Mouse (Mus musculus) E14TG2a.4 (cell line): ENCODE measurements around the gene Kif22.

Experiments used
- H3K27me3 ChIP-seq: 2 replicates; pipeline ENCODE4 v1.6.1; 2014; ENCODE audit warnings: low read length, control low read depth; ENCODE audit not compliant: insufficient read depth
- H3K36me3 ChIP-seq: 2 replicates; pipeline ENCODE4 v1.6.1; 2014; ENCODE audit warnings: low read length, control low read depth; ENCODE audit not compliant: insufficient read depth
- H3K4me1 ChIP-seq: replicated peaks from 2 replicates; pipeline ENCODE4 v1.6.1; 2014; ENCODE audit warnings: low read depth, low read length, control low read depth
- H3K4me3 ChIP-seq: replicated peaks from 2 replicates; pipeline ENCODE4 v1.5.1; 2014; ENCODE audit warnings: mild to moderate bottlenecking, low read length
- H3K9me3 ChIP-seq: 2 replicates; pipeline ENCODE4 v1.6.1; 2014; ENCODE audit warnings: low read length, control low read depth
- CTCF ChIP-seq: conservative IDR thresholded peaks from 2 replicates; pipeline ENCODE4 v1.5.1; 2014; ENCODE audit warnings: low read length
- NANOG ChIP-seq: IDR thresholded peaks from 2 replicates; pipeline ENCODE4 v1.6.1; 2014; ENCODE audit warnings: borderline replicate concordance, low read length, mixed read lengths
- POU5F1 ChIP-seq: IDR thresholded peaks from 2 replicates; pipeline ENCODE4 v1.6.1; 2014; ENCODE audit warnings: low read length, borderline replicate concordance

Gene Kif22

DNA sequence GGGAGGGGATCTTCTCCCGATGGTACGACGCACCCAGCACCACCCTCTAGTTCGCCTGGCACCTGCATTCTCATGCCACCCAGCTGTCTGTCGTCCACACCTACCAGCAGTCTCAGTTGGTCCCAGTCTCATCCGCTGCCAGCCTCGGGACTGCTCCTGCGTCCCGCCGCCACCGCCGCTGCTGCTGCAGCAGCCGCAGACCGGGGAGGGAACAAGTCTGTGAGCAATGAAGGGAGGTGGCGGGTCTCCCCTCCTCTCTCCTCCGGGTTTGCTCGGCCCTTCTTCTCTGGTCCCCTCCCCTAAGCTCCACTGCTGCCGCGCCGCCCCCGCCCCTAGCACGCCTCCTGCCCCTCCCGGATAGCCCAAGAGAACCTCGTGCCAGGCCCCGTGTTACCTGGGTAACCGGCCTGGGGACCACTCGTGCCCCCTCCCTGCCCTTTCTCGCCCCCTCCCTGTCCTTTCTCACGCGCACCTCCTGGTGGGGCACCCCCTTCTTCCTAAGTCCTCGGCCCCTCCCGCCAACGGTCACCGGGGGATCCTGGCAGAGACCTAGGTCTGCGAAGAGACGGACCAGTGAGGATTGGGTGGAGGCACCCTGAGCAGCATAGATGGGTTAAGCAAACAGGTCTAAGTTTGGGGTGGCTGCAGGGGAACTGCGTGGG lies 21.2 kb downstream of the Kif22 start, which contains the start of the genes Gm42742 and Prrt2:
Gene Gm42742 (minus strand): TSS at position 197 of the 662 bp plus-strand sequence.
Gene Prrt2 (minus strand): TSS at position 311 of the 662 bp plus-strand sequence.
- TF ChIP-seq NANOG (no peak), CTCF (no peak), POU5F1 (no peak)
- Histone ChIP-seq H3K9me3 (no peaks in the 10 kb centered on the region), H3K36me3 (peaks cover 50% of the 10 kb centered on the region), H3K4me3 (peak within 1 kb of the TSS; percentile 77), H3K27me3 (no peaks in the 10 kb centered on the region), H3K4me1 (peaks cover 74% of the 10 kb centered on the region)

DNA sequence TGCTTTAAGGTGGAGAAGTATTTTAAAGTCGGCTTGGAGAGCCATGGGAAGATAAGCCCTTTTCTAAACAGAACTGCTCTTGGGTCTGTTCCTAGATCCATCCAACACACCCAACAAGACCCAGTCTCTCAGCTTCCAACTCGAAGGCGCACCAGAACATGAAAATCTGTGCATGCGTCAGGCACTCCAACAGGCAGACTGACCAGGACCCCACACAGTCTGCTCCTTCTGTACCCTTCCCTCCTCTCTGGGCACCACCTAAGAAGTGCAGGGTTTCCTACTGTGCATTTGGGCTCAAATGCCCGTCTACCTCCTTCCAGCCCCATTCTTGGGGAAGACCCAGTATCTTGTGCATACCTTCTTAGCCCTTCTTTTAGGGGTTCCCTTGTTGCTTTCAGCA lies 21.8 kb downstream of the Kif22 start:
- Histone ChIP-seq H3K9me3 (no peaks in the 10 kb centered on the region), H3K36me3 (peaks cover 55% of the 10 kb centered on the region), H3K27me3 (no peaks in the 10 kb centered on the region), H3K4me1 (peaks cover 78% of the 10 kb centered on the region), H3K4me3 (peak overlapping the region; percentile 77)
- no peak for TF ChIP-seq NANOG
- TF ChIP-seq CTCF, result no peak
- TF ChIP-seq POU5F1, result no peak

DNA sequence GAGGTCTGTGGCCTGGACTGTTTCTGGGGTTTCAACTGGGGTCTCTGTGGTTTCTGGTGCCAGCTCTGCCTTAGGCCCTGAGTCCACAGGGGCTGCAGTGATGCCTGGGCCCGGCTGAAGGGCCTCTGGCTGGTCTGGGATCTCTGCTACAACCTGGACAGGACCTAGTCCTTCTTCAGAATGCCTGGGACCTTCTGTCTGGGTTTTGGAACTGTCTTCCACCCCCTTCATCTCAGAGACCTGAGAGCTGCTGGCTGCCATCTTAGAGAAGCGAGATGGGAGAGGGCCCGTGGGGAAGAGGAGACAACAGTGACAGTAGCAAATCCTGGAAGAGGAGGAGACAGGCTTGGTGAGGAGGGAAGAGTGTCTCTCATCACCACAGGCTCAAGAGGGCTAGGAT lies 22.2 kb downstream of the Kif22 start:
- no peaks in the 10 kb centered on the region for H3K27me3 ChIP-seq
- no peak for TF ChIP-seq POU5F1
- TF ChIP-seq NANOG, result no peak
- TF ChIP-seq CTCF, result no peak
- peaks cover 56% of the 10 kb centered on the region for H3K36me3 ChIP-seq
- peaks cover 83% of the 10 kb centered on the region for H3K4me1 ChIP-seq
- H3K9me3 ChIP-seq, result no peaks in the 10 kb centered on the region
- H3K4me3 ChIP-seq, result peak overlapping the region; percentile 77

DNA sequence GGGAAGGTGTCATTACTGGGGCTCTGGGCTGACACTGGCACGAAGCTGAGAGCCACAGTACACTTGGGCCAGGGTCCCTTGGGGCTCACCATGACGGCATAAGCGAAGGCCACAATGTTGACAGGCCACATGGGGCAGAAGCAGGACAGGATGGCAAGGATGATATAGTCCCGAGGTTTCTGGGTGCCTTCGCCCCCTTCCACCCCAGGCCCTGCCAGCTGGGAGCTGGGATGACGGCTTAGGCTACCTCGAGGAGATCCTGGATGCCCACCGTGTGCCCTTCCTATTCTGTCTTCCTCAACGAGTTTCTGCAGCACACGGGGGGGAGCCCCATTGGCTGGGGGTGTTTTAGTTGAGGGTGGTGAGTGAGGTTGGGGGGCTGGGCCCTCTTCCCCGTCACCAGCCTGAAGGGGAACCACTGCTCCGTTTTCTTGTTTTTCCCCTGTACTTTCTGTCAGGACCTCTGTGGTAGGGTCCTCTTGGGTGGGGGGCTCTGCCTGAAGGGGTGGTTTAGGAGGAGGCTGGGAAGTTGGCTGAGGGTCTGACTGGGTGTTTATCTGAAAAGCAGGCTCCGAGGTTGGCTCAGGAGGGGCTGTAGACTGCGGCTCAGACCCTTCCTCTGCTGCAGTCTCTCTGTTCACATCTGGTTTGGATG lies 22.8 kb downstream of the Kif22 start:
- TF ChIP-seq POU5F1 (no peak), NANOG (no peak), CTCF (no peak)
- peaks cover 84% of the 10 kb centered on the region for H3K4me1 ChIP-seq
- peaks cover 56% of the 10 kb centered on the region for H3K36me3 ChIP-seq
- H3K9me3 ChIP-seq, result no peaks in the 10 kb centered on the region
- H3K4me3 ChIP-seq, result peak overlapping the region; percentile 77
- H3K27me3 ChIP-seq, result no peaks in the 10 kb centered on the region

DNA sequence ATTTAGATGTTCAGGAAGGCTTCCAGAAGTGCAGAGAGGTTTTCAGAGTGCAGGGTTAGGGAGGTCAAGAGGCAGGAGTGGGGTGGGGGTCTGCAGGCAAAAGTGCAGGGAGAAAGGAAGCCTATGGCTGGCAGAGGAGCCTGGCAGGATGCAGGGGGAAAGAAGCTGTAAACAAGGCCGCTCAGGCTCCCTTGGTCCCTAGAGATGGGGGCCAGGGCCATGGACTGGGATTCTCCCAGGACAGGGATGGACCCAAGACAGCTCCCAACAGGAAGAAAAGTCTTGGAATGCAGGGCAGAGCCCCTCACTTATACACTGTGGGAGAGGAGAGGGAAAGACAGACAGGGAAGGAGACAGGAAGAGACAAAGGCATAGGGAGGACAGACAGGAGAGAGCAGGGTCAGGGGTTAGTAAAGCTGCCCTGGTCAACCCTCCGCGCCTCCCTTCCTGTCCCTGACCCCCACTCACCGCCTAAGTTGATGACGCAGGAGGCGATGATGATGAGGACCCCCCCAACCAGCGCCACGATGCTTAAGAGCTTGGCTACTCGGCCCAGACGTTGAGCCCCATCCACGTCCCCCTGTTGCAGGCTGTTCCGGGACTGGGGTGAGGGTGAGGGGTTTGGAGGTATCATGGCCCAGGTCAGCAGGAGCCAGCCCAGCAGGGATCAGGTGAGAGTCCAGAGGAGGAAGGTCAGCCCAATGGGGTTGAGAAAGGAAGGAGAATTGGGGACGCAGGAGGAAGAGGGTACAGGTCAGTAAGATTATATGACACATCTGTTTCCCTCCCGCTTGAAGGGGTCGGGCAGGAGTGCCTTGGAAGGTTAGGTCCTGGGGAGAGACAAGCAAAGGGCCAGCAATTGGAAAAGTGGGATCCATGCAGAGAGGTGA lies 23.6 kb downstream of the Kif22 start:
- H3K4me3 ChIP-seq, result no peak overlapping the region
- H3K4me1 ChIP-seq, result peaks cover 84% of the 10 kb centered on the region
- peaks cover 56% of the 10 kb centered on the region for H3K36me3 ChIP-seq
- TF ChIP-seq NANOG, result no peak
- no peaks in the 10 kb centered on the region for H3K27me3 ChIP-seq
- H3K9me3 ChIP-seq, result no peaks in the 10 kb centered on the region

DNA sequence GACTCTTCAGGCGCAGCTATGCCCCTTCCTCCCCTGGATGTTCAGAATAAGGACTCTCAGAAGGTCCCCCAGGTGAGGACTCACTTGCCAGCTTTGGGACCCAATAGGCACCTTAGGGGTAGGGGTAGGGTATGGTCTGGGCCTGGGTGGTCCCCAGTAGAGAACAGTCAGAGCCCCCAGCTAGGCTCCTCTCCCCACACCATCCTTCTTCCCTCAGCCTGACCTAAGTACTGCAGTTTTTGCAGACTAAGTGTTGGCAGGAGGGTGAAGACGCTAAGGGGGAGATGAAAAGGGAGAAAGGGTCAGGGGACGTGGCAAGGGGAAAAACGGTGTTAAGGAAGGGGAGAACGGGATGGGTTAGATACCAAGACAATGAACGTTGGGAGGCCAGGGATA lies 24.3 kb downstream of the Kif22 start:
- peaks cover 56% of the 10 kb centered on the region for H3K36me3 ChIP-seq
- peak overlapping the region; percentile 97 for H3K4me3 ChIP-seq
- TF ChIP-seq CTCF, result no peak
- TF ChIP-seq POU5F1, result no peak
- TF ChIP-seq NANOG, result no peak

DNA sequence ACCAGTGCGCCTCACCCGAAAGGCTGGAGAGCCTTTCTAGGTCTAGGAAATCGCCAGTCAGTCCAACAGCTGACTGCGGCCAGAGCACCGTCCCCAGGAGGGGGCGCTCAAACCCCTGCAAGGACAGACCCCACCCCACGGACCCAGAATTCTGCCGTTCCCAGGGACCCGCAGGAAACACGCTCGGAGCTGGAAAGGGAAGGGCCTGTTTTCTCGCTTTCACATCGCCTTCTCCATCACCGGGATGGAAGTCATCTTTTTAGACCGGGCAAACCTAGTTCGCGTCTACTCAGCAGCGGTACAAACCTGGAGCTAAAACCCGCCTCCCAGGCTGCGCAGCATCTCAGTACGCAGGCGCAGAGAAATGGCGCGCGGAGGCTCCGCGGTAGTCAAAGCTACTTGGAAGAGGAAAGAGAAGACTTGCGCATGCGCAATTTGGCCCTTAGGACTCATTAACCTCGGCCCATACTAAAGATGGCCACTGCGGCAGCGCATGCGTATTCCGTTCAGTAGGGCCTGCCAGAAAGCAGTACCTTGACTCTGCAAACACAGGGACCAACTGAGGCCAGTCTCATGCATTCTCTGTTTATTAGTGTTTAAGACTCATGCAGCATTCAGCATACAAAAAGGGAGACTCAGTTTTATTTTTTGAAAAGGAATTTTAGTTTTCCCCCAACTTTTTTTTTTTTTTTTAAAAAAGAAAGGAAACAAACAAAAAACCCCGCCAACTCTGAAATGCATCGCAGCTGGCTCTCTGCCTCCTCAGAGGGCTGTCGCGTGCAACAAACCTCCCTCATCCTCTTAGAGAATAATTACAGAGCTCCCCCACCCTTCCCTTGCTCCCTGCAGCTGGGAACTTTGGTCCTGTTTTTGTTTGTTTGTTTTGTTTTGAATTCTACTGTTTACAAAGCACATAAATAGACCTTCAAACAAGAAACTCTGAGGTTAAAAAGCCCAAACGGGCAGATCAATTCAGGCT lies 25.0 kb downstream of the Kif22 start, which contains the start of gene Pagr1a:
Gene Pagr1a (minus strand): TSS at position 382 of the 979 bp plus-strand sequence.
- TF ChIP-seq POU5F1 (no peak), CTCF (peak; percentile 86)

More for the DNA sequence above, 24.3 kb downstream of the Kif22 start:
- Histone ChIP-seq H3K9me3 (no peaks in the 10 kb centered on the region), H3K4me1 (peaks cover 84% of the 10 kb centered on the region), H3K27me3 (no peaks in the 10 kb centered on the region)

More for the DNA sequence above, 25.0 kb downstream of the Kif22 start, which contains the start of gene Pagr1a:
- H3K27me3 ChIP-seq, result no peaks in the 10 kb centered on the region
- no peaks in the 10 kb centered on the region for H3K9me3 ChIP-seq
- peak within 1 kb of the TSS; percentile 97 for H3K4me3 ChIP-seq
- H3K36me3 ChIP-seq, result peaks cover 56% of the 10 kb centered on the region
- H3K4me1 ChIP-seq, result peaks cover 84% of the 10 kb centered on the region
